Mouse (Mus musculus): ENCODE data around the gene Mcm3ap. TPM values are rescaled to one million over a fixed set of nuclear protein-coding genes. Genes with fewer than 3 reads are reported as not detected.

Mcm3ap gene
- polyA plus RNA-seq, 1 experiment: 43.9 TPM

GRCm38 (mm10) chr10:76461255-76461654 is 7.5 kb upstream of the Mcm3ap start:
- 85% methylated on average over 1 of the region's 1 CpGs for WGBS
- H3K4me3 ChIP-seq (ENCODE audit: control insufficient read depth, insufficient read depth, low read length): no peak overlapping the region

GRCm38 (mm10) chr10:76462312-76462711 is 6.4 kb upstream of the Mcm3ap start:
- DNase-seq: no peak
- TF ChIP-seq POLR2A (IDR thresholded peaks at IDR 0.05; ENCODE audit: control insufficient read depth, extremely low read depth, insufficient read depth, low read length, poor library complexity) (no peak), CTCF (IDR thresholded peaks at IDR 0.05; ENCODE audit: borderline replicate concordance, control insufficient read depth, extremely low read depth, insufficient read depth, low read length, poor library complexity) (no peak)
- Histone ChIP-seq H3K4me1 (replicated peaks; ENCODE audit: control insufficient read depth, insufficient read depth, low read length) (no peaks in the 10 kb centered on the region), H3K27ac (ENCODE audit: control insufficient read depth, insufficient read depth, low read length) (no peak overlapping the region), H3K36me3 (ENCODE audit: control insufficient read depth, insufficient read depth, low read length) (no peaks in the 10 kb centered on the region), H3K27me3 (ENCODE audit: control insufficient read depth, insufficient read depth, low read length) (no peaks in the 10 kb centered on the region), H3K4me3 (ENCODE audit: control insufficient read depth, insufficient read depth, low read length) (no peak overlapping the region)
- WGBS: 96% methylated on average over 7 of the region's 7 CpGs

More at GRCm38 (mm10) chr10:76461255-76461654, 7.5 kb upstream of the Mcm3ap start:
- Histone ChIP-seq H3K4me1 (replicated peaks; ENCODE audit: control insufficient read depth, insufficient read depth, low read length) (no peaks in the 10 kb centered on the region), H3K27me3 (ENCODE audit: control insufficient read depth, insufficient read depth, low read length) (no peaks in the 10 kb centered on the region), H3K27ac (ENCODE audit: control insufficient read depth, insufficient read depth, low read length) (no peak overlapping the region), H3K36me3 (ENCODE audit: control insufficient read depth, insufficient read depth, low read length) (no peaks in the 10 kb centered on the region)
- DNase-seq: no peak
- no peak for TF ChIP-seq POLR2A (IDR thresholded peaks at IDR 0.05; ENCODE audit: control insufficient read depth, extremely low read depth, insufficient read depth, low read length, poor library complexity)
- TF ChIP-seq CTCF (IDR thresholded peaks at IDR 0.05; ENCODE audit: borderline replicate concordance, control insufficient read depth, extremely low read depth, insufficient read depth, low read length, poor library complexity): no peak

- 93% methylated on average over 6 of the region's 6 CpGs for WGBS
- H3K36me3 ChIP-seq (ENCODE audit: control insufficient read depth, insufficient read depth, low read length): no peaks in the 10 kb centered on the region
- DNase-seq: no peak
- H3K27ac ChIP-seq (ENCODE audit: control insufficient read depth, insufficient read depth, low read length): no peak overlapping the region
- TF ChIP-seq POLR2A (IDR thresholded peaks at IDR 0.05; ENCODE audit: control insufficient read depth, extremely low read depth, insufficient read depth, low read length, poor library complexity) (no peak), CTCF (IDR thresholded peaks at IDR 0.05; ENCODE audit: borderline replicate concordance, control insufficient read depth, extremely low read depth, insufficient read depth, low read length, poor library complexity) (no peak)
- H3K27me3 ChIP-seq (ENCODE audit: control insufficient read depth, insufficient read depth, low read length): no peaks in the 10 kb centered on the region
- H3K4me1 ChIP-seq (replicated peaks; ENCODE audit: control insufficient read depth, insufficient read depth, low read length): no peaks in the 10 kb centered on the region
- no peak overlapping the region for H3K4me3 ChIP-seq (ENCODE audit: control insufficient read depth, insufficient read depth, low read length)
Measured at GRCm38 (mm10) chr10:76462721-76463120, 6.0 kb upstream of the Mcm3ap start.

GRCm38 (mm10) chr10:76473759-76474158 is 5.0 kb downstream of the Mcm3ap start:
- DNase-seq: no peak
- Histone ChIP-seq H3K4me3 (ENCODE audit: control insufficient read depth, insufficient read depth, low read length) (no peak overlapping the region), H3K27me3 (ENCODE audit: control insufficient read depth, insufficient read depth, low read length) (no peaks in the 10 kb centered on the region), H3K36me3 (ENCODE audit: control insufficient read depth, insufficient read depth, low read length) (peaks cover 52% of the 10 kb centered on the region), H3K27ac (ENCODE audit: control insufficient read depth, insufficient read depth, low read length) (no peak overlapping the region), H3K4me1 (replicated peaks; ENCODE audit: control insufficient read depth, insufficient read depth, low read length) (no peaks in the 10 kb centered on the region; the same call in 1 of the 2 replicates)
- TF ChIP-seq POLR2A (IDR thresholded peaks at IDR 0.05; ENCODE audit: control insufficient read depth, extremely low read depth, insufficient read depth, low read length, poor library complexity) (no peak), CTCF (IDR thresholded peaks at IDR 0.05; ENCODE audit: borderline replicate concordance, control insufficient read depth, extremely low read depth, insufficient read depth, low read length, poor library complexity) (no peak)
- WGBS: 93% methylated on average over 5 of the region's 5 CpGs

- Histone ChIP-seq H3K27me3 (ENCODE audit: control insufficient read depth, insufficient read depth, low read length) (no peaks in the 10 kb centered on the region), H3K36me3 (ENCODE audit: control insufficient read depth, insufficient read depth, low read length) (peaks cover 86% of the 10 kb centered on the region), H3K4me1 (replicated peaks; ENCODE audit: control insufficient read depth, insufficient read depth, low read length) (no peaks in the 10 kb centered on the region), H3K27ac (ENCODE audit: control insufficient read depth, insufficient read depth, low read length) (no peak overlapping the region), H3K4me3 (ENCODE audit: control insufficient read depth, insufficient read depth, low read length) (no peak overlapping the region)
- DNase-seq: no peak
- TF ChIP-seq POLR2A (IDR thresholded peaks at IDR 0.05; ENCODE audit: control insufficient read depth, extremely low read depth, insufficient read depth, low read length, poor library complexity) (no peak), CTCF (IDR thresholded peaks at IDR 0.05; ENCODE audit: borderline replicate concordance, control insufficient read depth, extremely low read depth, insufficient read depth, low read length, poor library complexity) (no peak)
- WGBS: 96% methylated on average over 13 of the region's 13 CpGs
Measured at GRCm38 (mm10) chr10:76480851-76481250, 12.1 kb downstream of the Mcm3ap start.

GRCm38 (mm10) chr10:76481480-76481879 is 12.8 kb downstream of the Mcm3ap start:
- Histone ChIP-seq H3K36me3 (ENCODE audit: control insufficient read depth, insufficient read depth, low read length) (peaks cover 84% of the 10 kb centered on the region), H3K4me1 (replicated peaks; ENCODE audit: control insufficient read depth, insufficient read depth, low read length) (no peaks in the 10 kb centered on the region), H3K27me3 (ENCODE audit: control insufficient read depth, insufficient read depth, low read length) (no peaks in the 10 kb centered on the region), H3K4me3 (ENCODE audit: control insufficient read depth, insufficient read depth, low read length) (no peak overlapping the region), H3K27ac (ENCODE audit: control insufficient read depth, insufficient read depth, low read length) (no peak overlapping the region)
- 98% methylated on average over 6 of the region's 6 CpGs for WGBS
- TF ChIP-seq POLR2A (IDR thresholded peaks at IDR 0.05; ENCODE audit: control insufficient read depth, extremely low read depth, insufficient read depth, low read length, poor library complexity) (no peak), CTCF (IDR thresholded peaks at IDR 0.05; ENCODE audit: borderline replicate concordance, control insufficient read depth, extremely low read depth, insufficient read depth, low read length, poor library complexity) (no peak)
- no peak for DNase-seq

GRCm38 (mm10) chr10:76486302-76486701 is 17.6 kb downstream of the Mcm3ap start:
- 83% methylated on average over 2 of the region's 2 CpGs for WGBS
- Histone ChIP-seq H3K4me3 (ENCODE audit: control insufficient read depth, insufficient read depth, low read length) (no peak overlapping the region), H3K4me1 (replicated peaks; ENCODE audit: control insufficient read depth, insufficient read depth, low read length) (no peaks in the 10 kb centered on the region)

More at GRCm38 (mm10) chr10:76486302-76486701, 17.6 kb downstream of the Mcm3ap start:
- Histone ChIP-seq H3K27ac (ENCODE audit: control insufficient read depth, insufficient read depth, low read length) (no peak overlapping the region), H3K27me3 (ENCODE audit: control insufficient read depth, insufficient read depth, low read length) (no peaks in the 10 kb centered on the region), H3K36me3 (ENCODE audit: control insufficient read depth, insufficient read depth, low read length) (peaks cover 83% of the 10 kb centered on the region)
- DNase-seq: no peak
- TF ChIP-seq POLR2A (IDR thresholded peaks at IDR 0.05; ENCODE audit: control insufficient read depth, extremely low read depth, insufficient read depth, low read length, poor library complexity) (no peak), CTCF (IDR thresholded peaks at IDR 0.05; ENCODE audit: borderline replicate concordance, control insufficient read depth, extremely low read depth, insufficient read depth, low read length, poor library complexity) (no peak)
